Mouse (Mus musculus): ENCODE measurements around the gene Dnajc14. TPM values are rescaled to one million over a fixed set of nuclear protein-coding genes. Genes with fewer than 3 reads are reported as not detected.

Gene Dnajc14
- total and polyA plus RNA-seq, 3 experiments, result 8.4 to 36.4 (median 34.1) TPM

DNA sequence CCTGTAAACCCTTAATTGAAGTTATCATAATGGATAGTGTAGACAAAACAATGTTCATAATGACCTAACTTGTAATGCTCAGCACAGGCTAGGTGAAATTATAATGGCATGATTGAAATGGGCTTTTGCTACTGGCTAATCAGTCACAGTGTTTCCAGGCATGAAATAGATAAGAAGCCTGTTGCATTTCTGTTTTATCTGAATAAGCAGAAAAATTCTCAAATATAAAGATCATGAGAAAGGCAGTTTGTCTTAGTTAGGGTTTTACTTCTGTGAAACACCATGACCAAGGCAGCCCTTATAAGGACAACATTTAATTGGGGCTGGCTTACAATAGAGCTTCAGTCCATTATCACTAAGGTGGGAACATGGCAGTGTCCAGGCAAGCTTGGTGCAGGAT lies 36.8 kb downstream of the Dnajc14 start:
- TF ChIP-seq EP300 (IDR thresholded peaks at IDR 0.05; ENCODE audit: insufficient read depth, low read depth, low read length) (no peak), CTCF (IDR thresholded peaks at IDR 0.05) (no peak), POLR2A (IDR thresholded peaks at IDR 0.05; ENCODE audit: insufficient read depth, low read depth, low read length) (no peak)
- intact Hi-C loops (cut with DNase I), result no loop called here
- no peaks in the 10 kb centered on the region for H3K36me3 ChIP-seq (ENCODE audit: control insufficient read depth, insufficient read depth, low read length)
- no peaks in the 10 kb centered on the region for H3K27me3 ChIP-seq (ENCODE audit: control insufficient read depth, insufficient read depth, low read length)
- DNase-seq, result no peak
- H3K79me2 ChIP-seq (replicated peaks; ENCODE audit: control insufficient read depth, insufficient read depth, low read length), result no peaks in the 10 kb centered on the region; the same call in 1 of the 2 replicates
- H3K4me3 ChIP-seq, result no peak overlapping the region
- H3K9ac ChIP-seq (ENCODE audit: low read depth, low read length), result no peak overlapping the region
- H3K27ac ChIP-seq, result no peak overlapping the region
- H3K4me1 ChIP-seq (ENCODE audit: control insufficient read depth, insufficient read depth, low read length), result no peaks in the 10 kb centered on the region

DNA sequence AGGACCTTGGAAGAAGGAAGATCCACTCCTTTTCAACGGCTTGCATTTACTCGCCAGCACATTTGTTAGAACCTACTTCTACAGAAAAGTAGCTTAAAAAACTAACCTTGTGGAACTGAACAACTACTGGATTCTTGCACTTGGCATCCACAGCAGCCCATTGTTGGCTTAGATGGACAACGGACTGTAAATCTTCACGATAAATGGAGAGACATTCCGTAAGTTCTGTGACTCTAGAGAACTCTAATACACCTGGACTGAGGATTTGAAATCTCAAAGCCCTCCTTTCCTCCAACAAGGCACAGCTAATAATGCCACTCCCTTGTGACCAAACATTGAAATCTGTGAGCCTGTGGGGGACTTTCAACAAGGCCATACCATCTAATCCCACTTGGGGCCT lies 39.4 kb downstream of the Dnajc14 start:
- H3K4me3 ChIP-seq, result no peak overlapping the region
- intact Hi-C loops (cut with DNase I), result no loop called here
- H3K9ac ChIP-seq (ENCODE audit: low read depth, low read length), result no peak overlapping the region
- TF ChIP-seq CTCF (IDR thresholded peaks at IDR 0.05), result no peak
- no peak for TF ChIP-seq POLR2A (IDR thresholded peaks at IDR 0.05; ENCODE audit: insufficient read depth, low read depth, low read length)
- H3K4me1 ChIP-seq (ENCODE audit: control insufficient read depth, insufficient read depth, low read length), result no peaks in the 10 kb centered on the region; the same call in 1 of the 2 replicates
- H3K27ac ChIP-seq, result no peak overlapping the region
- no peak for DNase-seq
- no peaks in the 10 kb centered on the region for H3K79me2 ChIP-seq (replicated peaks; ENCODE audit: control insufficient read depth, insufficient read depth, low read length)
- peaks cover 2% of the 10 kb centered on the region for H3K36me3 ChIP-seq (ENCODE audit: control insufficient read depth, insufficient read depth, low read length)
- WGBS, result 93% methylated on average over 5 of the region's 5 CpGs
- no peaks in the 10 kb centered on the region for H3K27me3 ChIP-seq (ENCODE audit: control insufficient read depth, insufficient read depth, low read length)

DNA sequence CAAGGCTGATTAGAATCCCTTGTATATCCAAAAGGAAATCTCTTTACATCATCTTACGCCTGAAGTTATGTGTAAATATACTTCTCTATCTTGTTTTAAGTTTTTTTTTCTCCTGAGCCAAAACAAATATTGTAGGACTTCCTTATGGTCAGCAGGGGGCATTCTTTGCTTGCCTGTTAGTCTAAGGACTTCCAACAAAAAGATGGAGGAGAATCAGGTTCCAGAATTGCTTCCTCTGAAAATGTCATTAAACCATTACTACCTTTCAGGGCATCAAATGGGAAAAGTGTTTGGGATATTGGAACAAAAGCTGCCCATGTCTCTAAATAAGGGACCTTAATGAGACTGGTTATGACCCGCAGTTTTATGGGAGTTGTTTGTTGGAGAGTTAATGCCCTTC lies 41.7 kb downstream of the Dnajc14 start:
- H3K36me3 ChIP-seq (ENCODE audit: control insufficient read depth, insufficient read depth, low read length), result peaks cover 2% of the 10 kb centered on the region
- TF ChIP-seq CTCF (IDR thresholded peaks at IDR 0.05), result peak; percentile 84
- TF ChIP-seq EP300 (IDR thresholded peaks at IDR 0.05; ENCODE audit: insufficient read depth, low read depth, low read length), result no peak

DNA sequence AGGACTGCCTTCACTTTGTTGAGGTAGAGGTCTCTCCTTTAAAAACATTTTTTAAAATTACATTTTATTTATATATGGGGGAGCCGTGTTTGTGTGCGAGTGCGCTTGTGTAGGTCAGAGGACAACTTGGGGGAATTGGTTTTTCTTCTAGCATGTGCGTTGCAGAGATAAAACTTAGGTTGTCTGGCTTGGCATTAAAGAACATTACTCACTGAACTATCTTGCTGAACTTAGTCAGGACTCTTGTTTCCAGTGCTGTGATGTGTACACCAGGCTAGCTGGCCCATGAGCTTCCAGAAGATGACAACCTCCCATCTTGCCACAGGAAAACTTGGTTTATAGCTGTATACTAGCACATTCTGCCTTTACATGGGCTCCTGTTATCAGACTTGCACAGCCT lies 42.8 kb downstream of the Dnajc14 start:
- Histone ChIP-seq H3K27me3 (ENCODE audit: control insufficient read depth, insufficient read depth, low read length) (no peaks in the 10 kb centered on the region), H3K27ac (no peak overlapping the region), H3K79me2 (replicated peaks; ENCODE audit: control insufficient read depth, insufficient read depth, low read length) (no peaks in the 10 kb centered on the region), H3K9ac (ENCODE audit: low read depth, low read length) (no peak overlapping the region), H3K4me3 (no peak overlapping the region), H3K4me1 (ENCODE audit: control insufficient read depth, insufficient read depth, low read length) (no peaks in the 10 kb centered on the region; the same call in 1 of the 2 replicates), H3K36me3 (ENCODE audit: control insufficient read depth, insufficient read depth, low read length) (peaks cover 2% of the 10 kb centered on the region)
- intact Hi-C loops (cut with DNase I), result no loop called here
- no peak for TF ChIP-seq CTCF (IDR thresholded peaks at IDR 0.05)
- DNase-seq, result no peak
- 95% methylated on average over 4 of the region's 4 CpGs for WGBS

More for the DNA sequence above, 41.7 kb downstream of the Dnajc14 start:
- no peaks in the 10 kb centered on the region; the same call in 1 of the 2 replicates for H3K4me1 ChIP-seq (ENCODE audit: control insufficient read depth, insufficient read depth, low read length)
- no peaks in the 10 kb centered on the region for H3K27me3 ChIP-seq (ENCODE audit: control insufficient read depth, insufficient read depth, low read length)
- H3K27ac ChIP-seq, result no peak overlapping the region
- intact Hi-C loops (cut with DNase I), result loop anchor here (1.0 to 2.0 kb wide), 2 partner anchors 50 to 131 kb away; no protein-coding TSS in a partner anchor
- H3K4me3 ChIP-seq, result no peak overlapping the region
- no peaks in the 10 kb centered on the region for H3K79me2 ChIP-seq (replicated peaks; ENCODE audit: control insufficient read depth, insufficient read depth, low read length)
- no peak for DNase-seq
- no peak overlapping the region for H3K9ac ChIP-seq (ENCODE audit: low read depth, low read length)
- 61% methylated on average over 2 of the region's 2 CpGs for WGBS

DNA sequence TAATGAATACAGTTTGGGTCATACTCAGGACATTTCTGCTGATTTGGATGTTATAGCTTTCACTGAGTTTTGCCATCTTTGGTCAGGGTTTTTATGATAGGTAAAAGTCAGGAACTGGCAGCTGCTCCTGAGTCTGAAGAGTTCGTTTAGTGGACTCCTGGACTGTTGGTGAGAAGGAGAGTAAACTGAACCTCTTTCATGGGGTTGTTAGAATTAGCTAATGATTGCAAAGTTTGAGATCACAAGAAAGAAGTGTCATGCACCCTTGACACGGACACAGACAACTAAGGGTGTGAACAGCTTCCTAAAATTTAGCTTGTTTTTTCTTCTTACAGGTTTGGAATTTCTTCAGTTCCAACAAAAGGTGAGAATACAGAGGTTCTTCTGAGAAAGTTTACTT lies 44.6 kb downstream of the Dnajc14 start:
- TF ChIP-seq CTCF (IDR thresholded peaks at IDR 0.05) (no peak), EP300 (IDR thresholded peaks at IDR 0.05; ENCODE audit: insufficient read depth, low read depth, low read length) (no peak), POLR2A (IDR thresholded peaks at IDR 0.05; ENCODE audit: insufficient read depth, low read depth, low read length) (no peak)
- H3K4me1 ChIP-seq (ENCODE audit: control insufficient read depth, insufficient read depth, low read length), result no peaks in the 10 kb centered on the region; the same call in 1 of the 2 replicates
- no peak overlapping the region for H3K4me3 ChIP-seq
- no peak for DNase-seq
- H3K9ac ChIP-seq (ENCODE audit: low read depth, low read length), result no peak overlapping the region
- H3K27me3 ChIP-seq (ENCODE audit: control insufficient read depth, insufficient read depth, low read length), result no peaks in the 10 kb centered on the region
- H3K79me2 ChIP-seq (replicated peaks; ENCODE audit: control insufficient read depth, insufficient read depth, low read length), result no peaks in the 10 kb centered on the region
- WGBS, result 80% methylated on average over 2 of the region's 2 CpGs
- no peak overlapping the region for H3K27ac ChIP-seq
- peaks cover 2% of the 10 kb centered on the region for H3K36me3 ChIP-seq (ENCODE audit: control insufficient read depth, insufficient read depth, low read length)
- intact Hi-C loops (cut with DNase I), result no loop called here

DNA sequence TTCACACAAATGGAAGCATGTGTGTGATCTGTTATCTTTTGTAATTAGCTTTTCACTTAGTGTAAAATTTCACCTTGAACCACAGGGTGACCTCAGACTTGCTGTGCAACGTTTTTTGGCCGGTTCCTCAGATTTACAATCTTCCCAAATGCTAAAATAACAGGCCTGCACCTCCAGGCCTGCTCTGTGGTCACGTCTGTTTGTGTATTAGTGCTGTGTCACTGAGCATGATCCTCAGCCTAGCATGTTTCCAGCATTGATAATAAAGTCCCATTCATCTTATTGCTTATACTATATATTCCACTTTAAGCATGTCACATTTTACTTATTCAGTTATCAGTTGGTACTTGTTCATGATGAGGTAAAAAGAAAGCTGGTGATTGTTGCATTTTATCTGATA lies 46.5 kb downstream of the Dnajc14 start:
- Histone ChIP-seq H3K27me3 (ENCODE audit: control insufficient read depth, insufficient read depth, low read length) (no peaks in the 10 kb centered on the region), H3K9ac (ENCODE audit: low read depth, low read length) (no peak overlapping the region), H3K79me2 (replicated peaks; ENCODE audit: control insufficient read depth, insufficient read depth, low read length) (no peaks in the 10 kb centered on the region), H3K36me3 (ENCODE audit: control insufficient read depth, insufficient read depth, low read length) (peaks cover 4% of the 10 kb centered on the region), H3K27ac (no peak overlapping the region), H3K4me3 (no peak overlapping the region), H3K4me1 (ENCODE audit: control insufficient read depth, insufficient read depth, low read length) (no peaks in the 10 kb centered on the region; the same call in 1 of the 2 replicates)
- DNase-seq, result no peak
- TF ChIP-seq CTCF (IDR thresholded peaks at IDR 0.05) (no peak), EP300 (IDR thresholded peaks at IDR 0.05; ENCODE audit: insufficient read depth, low read depth, low read length) (no peak), POLR2A (IDR thresholded peaks at IDR 0.05; ENCODE audit: insufficient read depth, low read depth, low read length) (no peak)
- WGBS, result 76% methylated on average over 3 of the region's 3 CpGs
- intact Hi-C loops (cut with DNase I), result no loop called here
